Mouse (Mus musculus) ES-Bruce4 (cell line): ENCODE data around the gene Wdr70. TPM values are rescaled to one million over a fixed set of nuclear protein-coding genes. Genes with fewer than 3 reads are reported as not detected.

Source experiments
- H3K27ac ChIP-seq: 2 replicates; pipeline ENCODE4 v1.5.1; 2012; ENCODE audit warnings: low read length, inconsistent platforms; ENCODE audit not compliant: insufficient read depth
- H3K27me3 ChIP-seq: 2 replicates; pipeline ENCODE4 v1.6.1; 2012; ENCODE audit warnings: mild to moderate bottlenecking, low read length, inconsistent platforms; ENCODE audit not compliant: control insufficient read depth, poor library complexity, insufficient read depth, severe bottlenecking
- H3K36me3 ChIP-seq: 2 replicates; pipeline ENCODE4 v1.6.1; 2012; ENCODE audit warnings: inconsistent platforms, mild to moderate bottlenecking, low read length, moderate library complexity; ENCODE audit not compliant: control insufficient read depth, poor library complexity, insufficient read depth, severe bottlenecking
- H3K4me1 ChIP-seq: one replicate; pipeline ENCODE4 v1.8.1; 2011; ENCODE audit warnings: low read length; ENCODE audit not compliant: control insufficient read depth, insufficient read depth
- H3K4me3 ChIP-seq: 2 replicates; pipeline ENCODE4 v1.5.1; 2011; ENCODE audit warnings: low read depth, mild to moderate bottlenecking, low read length
- H3K9ac ChIP-seq: 2 replicates; pipeline ENCODE4 v1.6.1; 2012; ENCODE audit warnings: low read depth, mild to moderate bottlenecking, inconsistent platforms; ENCODE audit not compliant: poor library complexity, severe bottlenecking
- H3K9me3 ChIP-seq: replicated peaks from 2 replicates; pipeline ENCODE4 v1.6.1; 2012; ENCODE audit warnings: mild to moderate bottlenecking, low read length, inconsistent platforms; ENCODE audit not compliant: control insufficient read depth, poor library complexity, insufficient read depth, severe bottlenecking
- CTCF ChIP-seq: IDR thresholded peaks from one replicate; pipeline ENCODE4 v1.8.1; 2011; ENCODE audit warnings: low read depth, low read length
- EP300 ChIP-seq: IDR thresholded peaks from 2 replicates; pipeline ENCODE4 v1.6.1; 2011; ENCODE audit warnings: low read depth, low read length; ENCODE audit not compliant: insufficient read depth
- POLR2A ChIP-seq: IDR thresholded peaks from one replicate; pipeline ENCODE4 v1.8.1; 2011; ENCODE audit warnings: low read length; ENCODE audit not compliant: insufficient read depth
- polyA plus RNA-seq: library from polyadenylated mRNA; stranded (reverse); fragments of >200 nt; gene quantifications from 2 replicates; pipeline ENCODE4 v1.2.4, GENCODE M21; 2011; ENCODE audit warnings: low read depth; ENCODE audit not compliant: missing spikeins, insufficient read depth, insufficient read length

The Wdr70 gene
- 65.5 and 69.7 TPM in 2 replicates for polyA plus RNA-seq

DNA sequence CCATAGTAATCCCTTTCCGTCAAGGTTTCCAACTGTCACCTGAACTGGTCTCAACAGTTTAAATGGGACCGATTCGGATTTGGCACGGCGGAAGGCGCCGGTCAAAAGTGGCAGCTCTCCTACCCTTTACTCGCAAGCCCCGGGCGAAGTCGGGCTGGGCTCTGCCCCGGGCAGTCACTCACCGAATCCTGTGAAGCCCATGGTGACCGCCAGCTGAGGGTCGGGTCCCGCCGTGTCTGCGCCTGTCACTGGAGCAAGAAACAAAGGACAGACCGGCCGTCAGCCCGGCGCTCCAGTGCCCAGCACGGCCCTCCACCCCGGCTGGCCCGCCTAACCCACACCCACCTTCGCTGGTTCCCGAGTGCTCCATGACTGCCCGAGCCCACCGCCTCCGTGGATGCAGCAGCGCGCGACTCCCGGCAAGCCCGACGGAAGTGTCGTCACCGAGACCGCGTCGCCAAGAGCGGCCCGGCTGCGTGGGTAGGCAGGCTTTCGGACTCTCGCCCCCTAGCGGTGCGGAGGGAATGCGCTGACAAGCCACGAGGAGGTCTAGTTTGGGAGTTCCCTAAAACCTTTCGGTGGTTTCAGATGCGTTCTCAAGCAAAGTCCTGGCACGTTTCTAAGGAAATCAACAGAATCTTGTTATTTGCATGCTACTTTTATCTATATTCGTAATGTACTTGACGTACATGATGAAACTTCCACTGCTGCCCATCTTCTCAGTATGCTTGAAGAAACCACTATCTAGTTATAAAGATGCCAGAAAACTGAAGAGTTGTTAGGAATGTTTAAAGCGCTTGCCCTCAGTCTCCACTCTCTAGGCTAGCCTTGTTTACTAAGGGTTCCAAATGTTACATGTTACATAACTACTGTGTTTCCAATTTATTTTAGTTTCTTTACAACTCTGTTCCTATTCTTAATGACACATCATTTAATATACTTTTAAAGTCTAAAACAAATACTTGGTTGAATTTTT is at the start of gene Wdr70:
Wdr70 (minus strand) TSS at position 436 of the 976 bp plus-strand sequence.
- Histone ChIP-seq H3K4me3 (peak within 1 kb of the TSS; percentile 95), H3K9me3 (peaks cover 4% of the 10 kb centered on the region; the same call in 1 of the 2 replicates), H3K9ac (peak within 1 kb of the TSS; percentile 84), H3K36me3 (peaks cover 18% of the 10 kb centered on the region), H3K4me1 (no peaks in the 10 kb centered on the region), H3K27me3 (no peaks in the 10 kb centered on the region), H3K27ac (no peak within 1 kb of the TSS)
- peak; percentile 95 for TF ChIP-seq CTCF
- TF ChIP-seq EP300: 0 out of 2 replicates have a peak, but pooled peaks have one; percentile 45
- no peak for TF ChIP-seq POLR2A

DNA sequence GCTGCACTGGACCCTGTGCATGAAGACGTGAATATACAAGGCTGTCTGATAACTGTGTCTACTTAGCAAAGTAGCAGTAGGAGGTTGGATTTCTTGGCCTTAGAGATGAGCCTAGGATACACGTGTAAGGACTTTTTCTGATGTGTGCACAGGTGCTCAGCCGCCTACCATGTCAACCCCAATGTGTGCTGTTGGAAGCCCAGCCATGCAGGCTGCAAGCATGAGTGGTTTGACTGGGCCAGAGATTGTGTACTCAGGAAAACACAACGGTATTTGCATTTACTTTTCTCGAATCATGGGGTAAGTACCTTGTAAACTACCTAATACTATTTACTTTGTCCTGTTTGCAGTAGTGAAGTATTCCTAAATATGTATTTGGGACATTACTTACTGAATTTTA is 36.6 kb upstream of the Wdr70 start:
- no peaks in the 10 kb centered on the region for H3K9me3 ChIP-seq
- H3K9ac ChIP-seq: no peak overlapping the region
- H3K4me1 ChIP-seq: no peaks in the 10 kb centered on the region
- no peaks in the 10 kb centered on the region for H3K27me3 ChIP-seq
- no peak for TF ChIP-seq POLR2A
- TF ChIP-seq EP300: no peak
- no peak for TF ChIP-seq CTCF
- H3K4me3 ChIP-seq: no peak overlapping the region
- H3K27ac ChIP-seq: no peak overlapping the region
- H3K36me3 ChIP-seq: peaks cover 79% of the 10 kb centered on the region

DNA sequence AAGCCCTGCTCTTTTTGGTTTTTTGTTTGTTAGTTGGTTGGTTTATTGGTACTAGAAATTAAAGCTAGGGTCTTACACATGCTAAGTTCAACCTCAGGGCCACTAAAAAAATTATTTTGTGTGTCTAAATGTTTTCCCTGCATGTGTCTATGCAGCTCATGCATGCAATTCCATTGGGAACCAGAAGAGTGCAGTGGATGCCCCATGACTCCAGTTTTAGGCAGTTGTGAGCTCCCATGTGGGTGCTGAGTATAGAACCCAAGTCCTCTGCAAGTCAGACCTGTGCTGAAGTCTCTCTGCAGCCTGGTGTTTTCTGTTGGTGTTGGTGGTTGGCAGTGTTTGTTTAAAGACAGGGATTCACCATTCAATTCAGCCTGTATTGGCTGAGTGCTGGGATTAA is 32.8 kb upstream of the Wdr70 start:
- Histone ChIP-seq H3K27ac (no peak overlapping the region), H3K27me3 (no peaks in the 10 kb centered on the region), H3K9me3 (no peaks in the 10 kb centered on the region), H3K36me3 (peaks cover 74% of the 10 kb centered on the region), H3K9ac (no peak overlapping the region), H3K4me3 (no peak overlapping the region), H3K4me1 (no peaks in the 10 kb centered on the region)
- TF ChIP-seq EP300: no peak
- no peak for TF ChIP-seq POLR2A
- TF ChIP-seq CTCF: no peak

DNA sequence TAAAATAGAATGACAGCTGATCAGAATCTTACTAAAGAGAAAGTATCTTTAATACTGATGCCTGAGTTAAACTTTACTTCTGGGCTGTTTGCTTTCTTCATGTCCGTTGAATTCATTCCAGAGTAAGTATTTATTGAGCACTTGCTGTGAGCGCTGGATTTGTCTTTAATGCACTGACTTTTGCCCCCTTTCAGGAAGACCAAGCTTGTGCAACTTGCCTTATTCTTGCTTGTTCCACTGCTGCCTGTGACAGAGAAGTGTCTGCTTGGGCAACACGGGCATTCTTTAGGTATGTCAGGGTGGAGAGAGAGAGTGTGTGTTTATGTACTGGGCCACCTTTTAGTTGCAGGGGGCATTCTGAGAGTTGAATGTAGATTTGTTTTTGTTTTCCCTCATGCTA is 32.3 kb upstream of the Wdr70 start:
- Histone ChIP-seq H3K4me3 (no peak overlapping the region), H3K27me3 (no peaks in the 10 kb centered on the region)

DNA sequence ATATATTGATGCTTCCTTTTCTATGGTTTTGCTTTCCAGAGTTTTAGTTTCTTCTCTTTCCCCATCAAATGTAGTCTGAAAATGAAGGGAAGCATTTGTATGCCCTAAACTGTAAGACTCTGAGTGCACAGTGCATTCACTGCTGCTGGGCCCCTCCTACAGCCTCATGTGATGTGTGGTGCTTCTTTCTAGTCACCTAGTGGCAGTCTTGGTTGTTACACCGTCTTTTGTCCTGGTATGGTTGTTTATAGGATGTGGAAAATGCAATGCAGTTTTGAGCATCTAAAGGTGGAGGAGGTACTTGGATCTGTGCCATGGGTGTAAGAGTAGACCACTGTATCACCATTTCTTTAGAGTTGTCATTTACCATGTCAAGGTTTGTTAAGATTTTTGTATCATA is 30.3 kb upstream of the Wdr70 start:
- no peak overlapping the region for H3K4me3 ChIP-seq
- no peak for TF ChIP-seq EP300
- TF ChIP-seq CTCF: no peak
- no peak for TF ChIP-seq POLR2A
- peaks cover 67% of the 10 kb centered on the region for H3K36me3 ChIP-seq
- no peak overlapping the region for H3K27ac ChIP-seq
- H3K27me3 ChIP-seq: no peaks in the 10 kb centered on the region
- H3K9ac ChIP-seq: no peak overlapping the region
- H3K9me3 ChIP-seq: no peaks in the 10 kb centered on the region
- H3K4me1 ChIP-seq: no peaks in the 10 kb centered on the region

More for the DNA sequence above, 32.3 kb upstream of the Wdr70 start:
- Histone ChIP-seq H3K4me1 (no peaks in the 10 kb centered on the region), H3K36me3 (peaks cover 74% of the 10 kb centered on the region), H3K9me3 (no peaks in the 10 kb centered on the region), H3K9ac (no peak overlapping the region), H3K27ac (no peak overlapping the region)
- TF ChIP-seq EP300: no peak
- TF ChIP-seq POLR2A: no peak
- no peak for TF ChIP-seq CTCF

DNA sequence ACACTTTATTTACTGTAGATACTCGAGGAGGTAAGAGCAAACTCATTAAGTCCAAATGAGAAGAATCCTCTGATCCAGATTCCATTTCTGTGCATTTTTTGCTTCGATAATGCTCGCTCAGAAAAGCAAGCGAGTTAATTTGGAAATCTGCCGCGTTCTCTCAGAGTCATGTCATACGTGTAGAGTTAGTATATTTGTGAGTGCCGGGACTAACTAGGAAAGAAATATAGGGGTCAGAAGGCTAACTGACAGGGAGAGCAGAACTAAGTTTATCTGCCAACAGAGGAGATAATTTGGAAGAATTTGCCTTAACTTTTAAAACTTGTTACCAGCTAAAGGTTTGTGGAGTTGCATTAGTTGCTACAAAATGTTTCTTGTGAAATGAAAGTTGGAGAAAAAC is 10.8 kb upstream of the Wdr70 start:
- no peak overlapping the region for H3K27ac ChIP-seq
- TF ChIP-seq EP300: no peak
- no peak for TF ChIP-seq CTCF
- TF ChIP-seq POLR2A: no peak
- no peaks in the 10 kb centered on the region for H3K4me1 ChIP-seq
- peak overlapping the region; percentile 65 for H3K9ac ChIP-seq
- peak overlapping the region; percentile 98 for H3K4me3 ChIP-seq
- H3K9me3 ChIP-seq: no peaks in the 10 kb centered on the region
- peaks cover 29% of the 10 kb centered on the region for H3K36me3 ChIP-seq
- no peaks in the 10 kb centered on the region for H3K27me3 ChIP-seq
